Mouse (Mus musculus) left cerebral cortex, adult 8-10 months (tissue): ENCODE measurements around the gene Adgrf3. TPM values are rescaled to one million over a fixed set of nuclear protein-coding genes. Genes with fewer than 3 reads are reported as not detected.

Experiments used
- DNase-seq, 2 experiments: peaks; one replicate each; pipeline ENCODE4 v3.0.0; 2022; ENCODE audit warnings: low spot score in 2 of 2
- microRNA-seq, 2 experiments: library from miRNA; unstranded; fragments of <30 nt; microRNA quantifications; one replicate each; pipeline ENCODE4 v1.2.0; 2022
- total RNA-seq, 4 experiments: library from RNA; stranded (reverse); gene quantifications; 2 replicates each; pipeline ENCODE4 v1.2.4; 2022

The Adgrf3 gene
- total RNA-seq, 4 experiments from 2014 or later, result not detected

- DNase-seq, result no peak
Measured at GRCm38 (mm10) chr5:30152007-30152406, 53.5 kb downstream of the Adgrf3 start.

- DNase-seq, result no peak
Measured at GRCm38 (mm10) chr5:30148133-30148920, 57.2 kb downstream of the Adgrf3 start.

GRCm38 (mm10) chr5:30146526-30146925 is 59.0 kb downstream of the Adgrf3 start:
- DNase-seq, result no peak

Small RNAs within 50 kb of the gene (microRNA-seq; reads per million reads assigned to microRNA genes)
- gene Mir1960, result 0.88 to 2.9 reads per million in 2 experiments

Other genes starting within 250 kb of the Adgrf3 start
- gene Il6, start 192.6 kb downstream of the Adgrf3 start, total RNA-seq, result not detected
- 1 to 10 TPM; 2.1 to 4.6 (median 2.9) TPM for gene Tyms, start 132.1 kb downstream of the Adgrf3 start, total RNA-seq
- 10 to 100 TPM; 12.2 to 14.9 (median 12.7) TPM for gene Garem2, start 100.6 kb downstream of the Adgrf3 start, total RNA-seq
- gene 3110082J24Rik, start 99.6 kb downstream of the Adgrf3 start, total RNA-seq, result 1 to 10 TPM; 1.1 to 2.1 (median 1.4) TPM
- gene Hadha, start 50.6 kb downstream of the Adgrf3 start, total RNA-seq, result 10 to 100 TPM; 65.3 to 74.6 (median 68.4) TPM
- 100 to 1,000 TPM in 1 of 4 experiments, 10 to 100 TPM in 3; 88.5 to 103 (median 92.6) TPM for gene Hadhb, start 50.5 kb downstream of the Adgrf3 start, total RNA-seq
- gene Selenoi, start 26.9 kb upstream of the Adgrf3 start, total RNA-seq, result 10 to 100 TPM; 37.8 to 62.2 (median 48.9) TPM
- 10 to 100 TPM; 11.7 to 13.3 (median 12.7) TPM for gene Drc1, start 75.7 kb upstream of the Adgrf3 start, total RNA-seq